Mouse (Mus musculus) midbrain, embryonic 10.5 days (tissue): Measurements from ENCODE around the gene Rasgrp3. TPM values are rescaled to one million over a fixed set of nuclear protein-coding genes. Genes with fewer than 3 reads are reported as not detected.

Experiments used
- polyA plus RNA-seq: library from polyadenylated mRNA; unstranded; fragments of >200 nt; fragmentation: Nextera tagmentation; extraction: Ambion mirVana; gene quantifications from 2 replicates; pipeline ENCODE4 v1.2.1, GENCODE M21; 2016

Gene Rasgrp3
- polyA plus RNA-seq, 1 experiment from 2014 or later: 7.5 TPM

Other genes starting within 250 kb of the Rasgrp3 start
- 24.5 and 27.0 TPM in 2 replicates for gene Fam98a, start 116.0 kb downstream of the Rasgrp3 start, polyA plus RNA-seq